Mouse (Mus musculus) WW6 (cell line): ENCODE measurements around the gene Akap7.
A peak's percentile ranks its signal among the peaks of the same experiment; 100 is the strongest.

Experiments used
- DNase-seq: peaks from one replicate; pipeline ENCODE4 v3.0.0-alpha.2; 2013; ENCODE audit warnings: low read depth, low spot score

The Akap7 gene

DNA sequence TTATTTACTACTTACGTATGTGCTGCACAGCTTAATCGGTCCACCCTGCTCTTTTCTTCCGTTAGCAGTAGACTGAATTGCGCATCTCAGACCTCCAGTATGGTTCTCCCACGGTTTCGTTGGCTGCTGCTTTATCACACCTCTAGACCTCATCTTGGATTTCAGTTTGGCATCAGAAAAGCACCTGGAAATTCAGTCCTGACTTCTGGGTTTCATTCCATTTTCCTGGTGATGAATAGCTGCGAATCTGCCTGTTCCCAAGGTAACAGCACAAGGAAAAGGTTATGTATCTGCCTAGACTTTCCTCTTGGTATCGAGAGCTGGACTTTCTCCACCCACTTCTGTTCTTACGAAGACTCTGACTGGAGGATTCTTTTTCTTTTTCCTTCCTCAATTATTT lies at the start of gene Akap7:
TSS of gene Akap7 (minus strand) at position 101 of the 400 bp plus-strand sequence.
- DNase-seq = no peak

DNA sequence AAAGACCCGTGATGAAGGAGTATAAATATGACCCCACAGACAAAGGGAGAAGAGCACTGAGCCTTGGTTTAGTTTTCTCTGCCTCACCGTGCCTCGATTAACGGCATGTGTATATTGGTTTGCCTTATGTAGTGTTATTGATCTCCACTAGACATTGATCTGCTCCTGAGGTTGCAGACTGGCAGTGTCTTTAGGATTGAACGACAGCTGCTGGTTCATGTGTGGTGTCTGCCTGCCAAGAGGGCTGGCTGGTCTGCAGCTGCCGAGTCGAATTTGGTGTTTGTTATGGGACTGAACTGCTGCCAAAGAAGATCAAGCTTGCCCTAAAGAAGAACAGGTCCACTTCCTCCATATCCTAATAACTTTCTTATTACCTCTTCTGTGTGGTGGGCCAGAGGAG lies 46.7 kb upstream of the Akap7 start:
- DNase-seq = no peak

DNA sequence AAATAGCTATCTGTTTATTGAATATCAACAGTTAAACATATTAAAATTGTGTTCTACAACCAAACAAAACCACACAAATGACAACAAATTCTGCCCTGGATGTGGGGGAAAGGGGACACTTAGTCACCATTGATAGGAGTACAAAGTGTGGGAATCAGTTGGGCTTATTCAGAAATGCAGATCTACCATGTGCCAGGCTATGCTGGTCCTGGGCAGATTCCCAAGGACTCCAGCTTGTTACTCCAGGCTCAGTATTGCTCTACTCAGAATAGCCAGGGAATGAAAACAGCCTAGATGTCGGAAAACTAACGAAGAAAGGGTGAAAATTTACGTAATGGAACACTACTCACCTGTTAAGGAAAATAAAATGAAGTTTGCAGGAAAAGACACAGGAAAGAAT lies 46.3 kb upstream of the Akap7 start:
- DNase-seq = no peak

DNA sequence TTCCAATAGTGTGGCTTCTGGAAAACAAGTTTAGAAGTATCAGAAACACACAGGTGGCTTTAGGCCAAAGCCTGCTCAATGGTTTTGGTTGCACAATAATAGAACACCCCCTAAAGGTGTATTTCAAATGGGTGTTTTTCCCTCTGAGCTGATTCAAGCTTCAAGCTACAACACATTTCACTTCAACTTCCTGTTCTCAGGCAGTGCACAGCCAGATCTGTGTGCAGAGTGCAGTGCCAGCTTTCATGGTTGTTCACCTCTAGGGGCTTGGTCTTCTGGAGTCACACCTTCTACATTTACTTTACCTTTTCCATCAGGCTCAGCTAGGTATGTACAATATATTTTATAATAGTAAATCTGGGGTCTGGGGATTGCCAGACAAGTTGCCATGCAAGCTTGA lies 35.1 kb upstream of the Akap7 start:
- DNase-seq = no peak

DNA sequence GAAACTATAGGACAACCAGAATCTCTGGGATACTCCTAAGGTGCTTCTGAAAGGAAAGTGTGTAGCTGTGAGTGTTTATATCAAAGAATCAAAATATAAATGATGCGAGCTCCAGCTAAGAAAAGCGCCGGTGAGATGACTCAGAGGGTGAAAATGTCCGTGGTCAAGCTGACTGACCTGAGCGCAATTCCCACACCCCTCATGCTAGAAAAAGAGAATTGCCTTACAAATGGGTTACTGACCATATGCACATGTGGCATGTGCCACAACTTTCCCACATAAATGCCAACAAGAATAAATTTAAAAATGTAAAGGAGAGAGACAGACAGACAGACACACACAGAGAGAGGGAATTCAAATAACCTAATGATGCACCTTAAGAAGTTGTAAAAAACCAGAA lies 33.0 kb upstream of the Akap7 start:
- DNase-seq = no peak

DNA sequence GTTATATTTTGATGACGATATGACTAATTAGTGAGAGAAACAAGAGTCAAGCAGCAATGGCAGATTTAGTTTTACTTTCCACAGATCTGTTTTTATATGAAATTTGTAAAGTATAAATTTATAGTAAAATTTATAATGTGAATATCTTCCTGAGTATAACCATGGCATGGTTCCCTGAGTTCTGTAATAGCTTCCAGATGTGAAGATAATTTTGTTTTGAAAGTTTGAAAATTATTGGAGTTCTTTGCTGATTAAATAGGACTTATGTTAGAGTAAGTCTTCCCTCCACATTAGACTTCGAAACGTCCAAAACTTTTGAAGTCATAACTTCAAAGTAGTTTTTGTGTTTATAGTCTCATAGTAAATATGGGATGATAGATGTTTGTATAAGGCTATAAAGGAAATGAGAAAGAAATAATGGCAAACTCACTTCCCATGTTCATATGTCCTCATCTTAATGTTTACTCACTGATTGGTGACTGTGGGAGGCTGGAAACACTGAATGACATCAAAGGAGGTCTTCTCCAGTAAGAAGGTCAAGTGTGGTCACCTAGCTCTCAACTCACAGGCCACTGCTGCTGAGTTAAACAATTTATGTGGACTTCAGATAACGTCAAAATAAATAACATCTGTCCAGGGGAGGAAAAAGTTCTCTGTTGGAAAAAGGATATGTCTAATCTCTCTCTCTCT lies 25.9 kb upstream of the Akap7 start:
- no peak for DNase-seq

DNA sequence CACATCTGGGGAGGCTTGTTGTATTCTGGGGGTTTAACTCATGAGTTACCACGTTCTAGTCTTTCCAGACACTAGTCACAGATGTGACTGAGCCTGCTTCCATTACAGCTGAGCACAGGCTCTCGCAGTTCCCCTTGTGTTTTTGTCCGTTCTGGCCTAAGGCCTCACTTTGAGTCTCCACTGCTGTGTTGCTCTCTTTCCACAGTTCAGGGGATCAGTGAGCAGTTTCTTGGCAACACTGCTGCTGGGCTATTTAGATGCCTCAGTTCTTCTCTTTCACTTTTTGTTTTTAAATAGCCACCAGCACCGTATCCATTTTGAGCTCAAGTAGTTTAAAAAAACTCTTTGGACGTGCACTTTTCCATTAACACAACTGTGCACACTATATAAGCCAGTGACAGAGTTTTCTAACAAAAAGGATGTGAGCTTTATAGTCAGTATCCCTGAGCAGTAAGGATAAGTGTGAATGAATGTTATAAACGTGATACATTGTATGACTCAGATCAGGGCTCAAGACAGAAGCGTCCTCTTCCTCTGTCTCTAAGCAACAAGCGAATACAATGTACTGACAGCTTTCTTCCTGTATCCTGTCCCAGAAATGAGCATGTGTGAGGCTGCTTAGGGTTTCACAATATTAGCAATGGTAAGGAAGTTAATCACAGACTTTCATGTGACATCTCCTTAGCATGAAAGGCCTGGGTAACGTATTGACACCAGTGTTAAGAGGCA lies 23.8 kb upstream of the Akap7 start:
- no peak for DNase-seq

DNA sequence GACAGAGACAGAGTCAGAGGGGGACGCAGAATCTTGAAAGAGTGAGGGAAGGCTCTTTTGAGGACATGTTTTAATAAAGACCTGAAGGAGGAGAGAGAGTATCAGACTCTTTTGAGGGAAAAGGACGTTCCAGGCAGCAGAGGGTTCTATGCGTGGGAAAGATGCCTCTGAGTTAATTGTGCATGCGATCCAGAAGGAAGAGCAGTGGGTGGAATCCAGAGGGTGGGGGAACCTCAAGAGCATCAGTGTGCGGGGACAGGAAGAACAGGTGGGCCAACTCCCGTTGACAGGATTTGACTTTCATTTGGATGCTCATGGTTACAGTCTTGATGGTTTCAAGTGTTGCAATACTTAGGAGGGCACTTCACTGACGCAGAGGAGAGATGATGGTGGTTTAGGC lies 22.4 kb upstream of the Akap7 start:
- no peak for DNase-seq

DNA sequence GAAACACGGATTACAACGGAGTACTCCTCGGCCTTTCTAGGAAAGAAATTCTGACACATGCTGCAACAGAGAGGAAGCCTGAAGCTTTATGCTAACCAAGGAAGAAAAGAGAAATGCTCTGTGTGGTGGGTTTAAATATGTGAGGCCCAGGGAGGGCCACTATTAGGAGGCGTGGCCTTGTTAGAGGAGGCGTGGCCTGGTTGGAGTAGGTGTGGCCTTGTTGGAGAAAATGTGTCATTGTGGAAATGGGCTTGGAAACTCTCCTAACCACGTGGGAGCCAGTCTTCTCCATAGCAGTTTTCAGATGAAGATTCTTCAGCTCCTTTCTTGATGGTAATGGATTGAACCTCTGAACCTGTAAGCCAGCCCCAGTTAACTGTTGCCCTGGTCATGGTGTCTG lies 19.8 kb upstream of the Akap7 start:
- DNase-seq = no peak

DNA sequence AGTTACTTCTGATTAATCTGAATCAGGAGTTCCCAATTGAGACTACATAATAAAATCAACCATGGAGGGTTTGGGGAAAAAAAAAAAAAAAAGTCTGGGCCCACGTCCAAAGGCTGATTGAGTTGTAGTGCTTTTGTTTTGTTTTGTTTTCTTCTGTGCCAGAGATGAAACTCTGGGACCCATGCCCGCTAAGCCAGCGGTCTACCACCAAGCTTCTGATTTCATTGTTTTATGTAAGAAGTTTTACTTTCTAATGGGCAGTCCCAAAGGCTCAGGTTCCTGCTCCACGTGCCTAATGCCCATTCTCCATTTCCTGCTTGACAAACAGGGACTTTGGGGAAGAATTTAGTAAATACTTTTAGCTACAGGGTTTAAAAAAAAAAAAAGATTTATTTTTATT lies 18.0 kb upstream of the Akap7 start:
- DNase-seq = no peak

DNA sequence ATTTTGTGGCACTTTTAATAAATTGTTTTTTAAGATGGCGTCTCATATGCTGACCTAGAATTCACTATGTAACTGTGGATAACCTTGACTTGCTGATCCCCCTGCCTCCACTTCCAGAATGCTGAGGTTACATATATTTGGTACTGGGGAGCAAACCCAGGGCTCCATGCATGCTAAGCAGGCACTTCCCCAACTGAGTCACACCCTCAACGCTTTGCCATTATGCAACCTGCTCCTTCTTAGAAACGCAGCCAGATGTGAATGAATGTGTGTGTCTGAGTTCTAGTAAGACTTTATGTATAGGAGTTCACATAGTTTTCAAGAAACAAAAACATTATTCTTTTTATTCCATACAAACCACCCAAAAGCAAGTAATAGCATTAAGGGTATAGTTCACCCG lies 13.5 kb upstream of the Akap7 start:
- DNase-seq = no peak

DNA sequence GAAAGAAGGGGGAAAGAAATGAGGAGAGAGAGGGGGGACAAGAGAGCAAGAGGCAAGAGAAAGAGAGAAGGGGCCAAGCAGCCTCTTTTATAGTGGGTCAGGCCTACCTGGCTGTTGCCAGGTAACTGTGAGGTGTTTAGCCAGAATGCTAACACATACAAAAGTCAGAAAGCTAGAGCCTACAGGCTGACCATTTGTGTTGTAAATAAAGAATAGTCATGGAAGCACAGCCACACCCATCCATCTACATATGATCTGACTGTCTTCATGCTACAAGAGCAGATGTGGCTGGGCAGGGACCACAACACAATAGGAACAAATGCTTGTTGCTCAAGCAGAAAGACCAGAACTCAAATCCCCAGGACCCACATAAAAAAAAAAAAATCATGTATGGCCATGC lies 11.9 kb upstream of the Akap7 start:
- no peak for DNase-seq

DNA sequence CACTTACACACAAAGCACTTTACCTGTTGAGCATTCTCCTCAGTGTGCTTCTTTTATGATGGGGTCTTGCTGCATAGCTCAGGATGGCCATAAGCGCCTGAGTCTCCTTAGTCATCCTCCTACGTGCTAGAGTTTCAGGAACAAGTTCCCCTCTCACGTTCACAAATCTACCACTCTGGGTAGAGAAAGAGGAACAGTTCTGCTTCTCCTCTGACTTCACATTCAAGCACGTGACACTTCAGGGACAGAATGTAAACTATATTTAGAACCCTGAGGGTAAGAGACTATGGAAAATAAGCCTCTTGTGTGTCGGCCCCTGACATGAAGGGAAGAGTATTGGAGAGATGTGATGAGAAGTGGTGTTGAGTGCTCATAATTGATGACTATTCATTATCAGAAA lies 10.7 kb upstream of the Akap7 start:
- no peak for DNase-seq

DNA sequence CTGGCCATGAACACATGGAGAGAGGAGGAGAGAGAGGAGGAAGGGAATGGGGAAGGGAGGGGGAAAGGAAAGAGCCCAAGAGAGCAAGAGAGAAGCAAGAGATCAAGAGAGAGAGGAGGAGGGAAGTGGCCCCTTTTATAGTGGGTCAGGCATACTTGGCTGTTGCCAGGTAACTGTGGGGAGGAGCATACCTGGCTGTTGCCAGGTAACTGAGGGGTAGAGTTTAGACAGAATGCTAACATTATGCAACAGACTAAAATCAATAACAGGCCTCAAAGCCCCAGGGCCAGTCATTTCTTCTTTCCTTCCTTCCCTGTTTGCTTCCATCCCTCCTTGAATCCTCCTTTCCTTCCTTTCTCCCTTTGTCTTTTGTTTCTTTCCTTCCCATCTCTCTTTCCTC lies 10.0 kb upstream of the Akap7 start:
- DNase-seq = no peak

DNA sequence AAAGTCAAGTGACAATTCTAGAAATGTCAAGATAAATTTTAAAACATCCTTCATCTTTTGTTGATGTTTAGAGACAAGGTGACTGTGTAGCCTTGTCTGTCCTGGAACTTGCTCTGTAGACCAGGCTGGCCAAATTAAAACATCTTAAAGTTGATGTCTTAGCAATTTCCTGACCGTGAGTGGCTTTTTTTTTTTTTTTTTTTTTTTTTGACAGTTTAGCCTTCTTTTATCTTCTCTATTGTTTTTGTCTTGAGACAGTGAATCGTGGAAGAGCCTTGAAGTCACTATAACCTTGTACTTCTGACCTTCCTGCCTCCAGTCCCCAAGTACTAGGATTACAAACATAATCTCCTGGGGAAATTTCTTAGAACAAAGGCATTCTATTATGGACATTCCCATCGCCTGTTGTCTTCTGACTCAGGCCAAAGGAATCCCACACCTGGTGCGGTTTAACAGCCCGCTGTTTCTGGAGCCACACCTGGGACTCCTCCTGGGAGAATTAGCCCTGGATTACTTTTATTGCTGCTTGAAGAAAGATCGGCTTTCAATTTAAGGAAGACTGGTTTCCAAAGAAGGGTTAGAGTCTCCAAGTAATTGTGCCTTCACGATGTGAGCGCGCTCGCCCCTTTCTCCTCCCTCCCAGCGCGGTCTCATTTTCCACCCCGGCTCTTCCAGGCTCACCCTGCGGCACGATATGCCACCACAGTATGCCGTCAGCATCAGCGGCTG lies 6.3 kb upstream of the Akap7 start:
- DNase-seq = peak; percentile 70

DNA sequence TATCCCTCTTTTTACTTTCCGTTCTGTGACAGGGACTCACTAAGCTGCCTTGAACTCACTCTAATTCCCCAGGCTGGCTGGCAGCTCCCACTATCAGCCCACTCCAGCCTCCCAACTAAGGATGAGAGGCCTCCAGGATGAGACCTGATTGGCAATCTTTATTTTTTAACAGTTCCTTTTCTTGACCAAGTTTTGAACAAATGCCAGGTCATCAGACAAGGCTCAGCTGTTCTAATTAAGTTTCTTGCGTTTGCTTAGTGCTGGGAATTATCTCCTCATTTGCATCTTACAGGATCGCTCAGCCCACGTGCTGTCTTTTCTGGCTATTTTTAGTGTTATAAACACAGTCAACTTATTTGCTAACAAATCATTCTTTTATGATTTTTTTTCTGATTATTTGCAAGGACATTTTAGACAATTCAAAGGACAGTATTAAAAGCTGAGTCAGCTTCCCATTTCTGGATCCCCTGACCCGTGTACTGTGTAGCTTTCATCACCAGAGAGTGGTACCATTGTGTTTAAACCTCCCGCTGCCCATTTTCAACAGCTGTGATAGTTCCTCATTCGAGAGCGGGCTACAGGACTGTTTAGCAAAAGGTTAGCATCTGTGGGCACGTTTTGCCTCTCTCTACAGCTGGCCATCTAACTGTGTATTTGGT lies 4.0 kb upstream of the Akap7 start:
- no peak for DNase-seq

DNA sequence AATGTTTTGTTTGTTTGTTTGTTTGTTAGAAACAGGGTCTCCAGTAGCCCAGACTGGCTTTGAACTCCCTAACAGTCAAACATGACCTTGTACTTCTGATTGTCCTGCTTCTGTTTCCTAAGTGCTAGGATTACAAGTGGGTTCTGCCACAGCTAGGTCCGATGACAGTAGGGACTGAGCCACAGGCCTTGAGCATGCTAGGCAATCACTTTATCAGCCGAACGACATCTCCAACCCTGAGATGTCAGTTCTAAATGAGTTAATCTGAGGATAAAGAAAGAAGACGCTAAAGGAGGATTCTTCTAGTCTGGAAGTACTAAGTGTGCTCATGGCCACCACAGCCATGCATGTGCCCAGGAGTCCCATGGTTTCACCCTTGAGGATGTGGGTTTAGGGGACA lies 3.1 kb upstream of the Akap7 start:
- no peak for DNase-seq

DNA sequence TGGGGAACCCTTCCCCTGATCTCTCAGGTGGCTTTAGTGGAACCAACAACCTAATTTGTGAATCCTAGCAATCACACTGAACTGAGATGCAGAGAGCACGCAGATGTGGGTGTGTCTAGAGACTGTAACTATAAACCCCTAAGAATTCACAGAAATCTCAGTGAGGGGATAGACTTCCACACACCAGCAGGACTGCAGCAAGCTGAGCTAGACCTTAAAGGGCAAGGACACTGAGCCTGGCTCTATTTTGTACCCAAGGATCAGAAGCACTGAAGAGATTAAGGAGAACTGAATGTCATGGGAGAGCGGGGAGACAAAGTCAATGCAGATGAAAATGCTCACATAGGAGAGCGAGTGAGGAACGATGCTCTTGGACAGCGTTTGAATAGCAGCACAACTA lies 2.3 kb upstream of the Akap7 start:
- no peak for DNase-seq

DNA sequence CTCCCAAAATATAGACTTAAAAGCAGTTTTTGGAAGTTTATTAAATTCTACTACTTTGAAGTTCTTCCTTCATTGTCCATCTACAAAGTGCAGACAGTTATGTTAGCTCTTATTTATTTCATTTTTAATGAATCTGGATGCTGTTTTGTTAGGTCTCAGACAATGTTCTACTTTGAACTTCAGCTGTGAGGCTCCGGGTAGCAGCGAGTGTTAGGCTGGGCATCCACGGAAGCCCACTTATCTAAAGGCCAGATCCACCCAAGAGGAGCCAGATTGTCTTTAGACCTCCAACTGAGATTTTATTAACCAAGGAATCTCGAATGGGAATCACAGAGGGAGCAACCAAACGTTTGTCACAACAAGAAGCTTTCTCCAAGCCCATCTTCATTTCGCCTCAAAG lies 2.5 kb downstream of the Akap7 start:
- no peak for DNase-seq

DNA sequence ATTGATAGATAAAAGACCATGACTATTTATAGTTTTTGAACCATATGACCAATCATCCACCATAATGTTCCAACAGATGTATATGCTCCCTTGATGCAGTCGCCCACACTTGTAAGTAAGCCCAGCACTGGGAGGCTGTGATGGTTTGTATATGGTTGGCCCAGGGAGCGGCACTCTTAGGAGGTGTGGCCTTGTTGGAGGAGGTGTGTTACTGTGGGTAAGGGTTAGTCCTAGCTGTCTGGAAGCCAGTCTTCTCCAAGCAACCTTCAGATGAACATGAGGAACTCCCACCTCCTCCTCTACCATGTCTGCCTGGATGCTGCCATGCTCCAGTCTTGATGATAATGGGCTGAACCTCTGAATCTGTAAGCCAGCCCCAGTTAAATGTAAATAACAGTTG lies 3.1 kb downstream of the Akap7 start:
- no peak for DNase-seq

DNA sequence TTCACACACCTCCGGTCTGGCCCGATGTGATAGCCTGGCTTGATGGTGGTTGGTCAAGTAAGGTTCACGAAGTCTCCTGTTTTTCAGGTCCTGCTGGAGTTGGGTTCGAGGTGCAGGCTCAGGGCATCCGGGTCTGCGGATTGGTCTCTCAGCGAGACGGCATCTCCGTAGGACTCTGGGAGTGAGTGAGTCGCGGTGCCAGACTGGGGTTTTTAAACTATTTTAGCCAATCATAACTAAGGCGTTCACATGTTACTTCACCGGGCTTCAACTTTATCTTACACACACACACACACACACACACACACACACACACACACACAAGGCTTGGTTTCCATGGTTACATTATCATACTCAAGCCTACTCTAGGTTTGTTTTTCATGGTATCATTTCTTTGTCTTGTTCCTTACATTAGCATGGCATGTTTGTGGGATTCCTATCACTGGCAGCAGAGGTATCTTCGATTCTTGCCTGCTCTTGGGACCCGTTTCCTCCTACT lies 8.6 kb downstream of the Akap7 start:
- DNase-seq = no peak

DNA sequence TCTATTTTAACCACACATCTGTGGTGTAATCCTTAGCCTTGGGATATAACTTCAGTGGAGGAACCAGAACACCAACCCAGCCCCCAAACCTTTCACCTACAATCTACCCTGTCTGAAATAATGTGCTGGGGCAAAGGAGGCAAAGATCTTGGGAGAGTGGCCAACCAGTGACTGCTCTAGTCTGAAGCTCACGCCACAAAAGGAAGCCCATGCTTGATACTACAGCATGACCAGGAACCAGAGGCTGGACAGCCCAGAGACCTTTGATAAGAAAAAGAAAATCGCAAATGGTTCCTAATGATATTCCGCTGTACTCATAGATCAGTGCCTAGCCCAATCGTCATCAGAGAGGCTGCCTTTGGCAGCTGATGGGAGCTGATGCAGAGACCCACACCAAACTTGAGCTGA lies 9.4 kb downstream of the Akap7 start:
- no peak for DNase-seq
